Mouse (Mus musculus) CD8-positive naive resting alpha-beta T cell, adult 2 months (primary cell): Measurements from ENCODE around the gene Fam131a.
"Not testable (repeated sequence)": the region's sequence is repeated elsewhere in the genome, so short reads cannot be mapped to it uniquely, and the experiment has no call there.

Source experiments
- DNase-seq, 2 experiments: peaks; one replicate each; pipeline ENCODE4 v3.0.0; 2022; ENCODE audit warnings: low read depth in 2 of 2, low spot score in 2 of 2

Fam131a gene

DNA sequence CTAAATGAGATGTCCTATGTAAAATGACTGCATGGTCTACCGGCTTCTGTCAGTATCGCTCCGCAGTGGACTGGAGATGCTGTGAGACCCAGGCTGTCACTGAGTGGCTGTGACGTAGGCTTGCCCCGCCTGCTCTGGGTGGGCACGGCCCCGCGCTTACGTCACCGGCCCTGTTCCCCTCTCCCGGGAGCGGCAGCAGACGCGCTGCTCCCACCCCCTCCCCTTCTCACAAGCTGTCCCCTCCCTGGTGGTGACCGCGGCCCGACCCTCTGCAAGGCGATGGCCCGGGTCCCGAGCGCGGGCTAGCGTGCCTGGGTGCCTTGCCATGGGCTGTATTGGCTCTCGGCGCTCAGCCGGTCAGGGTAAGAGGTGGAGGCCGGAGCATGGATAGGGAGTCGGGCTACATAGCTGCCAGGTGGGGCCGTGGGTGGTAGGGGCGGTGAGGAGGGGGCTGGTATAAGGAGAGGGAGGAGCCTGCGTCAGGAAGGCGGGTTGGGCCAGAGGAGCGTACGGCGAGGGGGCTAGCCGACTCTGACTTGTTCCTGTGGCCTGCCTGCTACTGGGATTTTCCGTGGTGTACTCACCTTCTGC, at the start of gene Fam131a:
Fam131a (plus strand) TSS at position 131 of the 591 bp plus-strand sequence.
- peak; percentile 37 to 58 for DNase-seq

DNA sequence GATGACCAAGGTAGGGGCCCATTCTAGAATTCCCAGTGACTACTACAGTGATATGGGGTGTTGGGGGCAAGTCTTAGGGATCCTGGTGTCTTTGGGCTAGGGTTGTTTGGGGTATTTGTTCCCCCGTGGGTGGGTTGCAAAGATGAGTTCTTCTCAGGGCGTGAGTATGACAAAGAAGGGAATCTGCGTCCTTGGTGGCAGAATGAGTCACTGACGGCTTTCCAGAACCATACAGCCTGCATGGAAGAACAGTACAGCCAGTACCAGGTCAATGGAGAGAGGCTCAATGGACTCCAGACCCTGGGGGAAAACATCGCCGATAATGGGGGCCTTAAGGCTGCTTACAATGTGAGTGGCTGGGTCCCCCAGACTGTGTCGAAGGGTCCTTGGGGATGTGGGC, 49.1 kb upstream of the Fam131a start:
- DNase-seq, result no peak

GRCm38 (mm10) chr16:20651076-20651946, 41.7 kb upstream of the Fam131a start, which contains the start of gene Psmd2:
Psmd2 (plus strand) TSS chr16:20651652.
- peak; percentile 86 to 90 for DNase-seq

GRCm38 (mm10) chr16:20651947-20652310, 41.1 kb upstream of the Fam131a start:
- DNase-seq, result no peak

DNA sequence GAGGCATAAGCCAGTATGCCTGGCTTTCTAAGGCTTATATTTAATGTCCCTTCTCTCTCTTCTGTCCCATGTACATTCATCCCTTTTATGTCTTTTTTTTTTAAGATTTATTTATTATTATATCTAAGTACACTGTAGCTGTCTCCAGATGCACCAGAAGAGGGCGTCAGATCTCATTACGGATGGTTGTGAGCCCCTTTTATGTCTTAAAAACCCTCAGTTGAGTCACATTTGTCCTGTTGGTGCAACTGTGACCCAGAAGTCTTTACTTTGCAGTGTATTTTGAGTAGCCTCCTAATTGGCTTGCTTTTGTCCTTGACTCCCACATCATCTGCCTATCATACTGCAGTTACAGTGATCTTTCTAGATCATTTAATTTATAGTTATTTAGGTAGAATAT, 39.7 kb upstream of the Fam131a start:
- DNase-seq, result no peak

- no peak for DNase-seq
These were observed 35.4 kb upstream of the Fam131a start for GRCm38 (mm10) chr16:20657661-20658060.

DNA sequence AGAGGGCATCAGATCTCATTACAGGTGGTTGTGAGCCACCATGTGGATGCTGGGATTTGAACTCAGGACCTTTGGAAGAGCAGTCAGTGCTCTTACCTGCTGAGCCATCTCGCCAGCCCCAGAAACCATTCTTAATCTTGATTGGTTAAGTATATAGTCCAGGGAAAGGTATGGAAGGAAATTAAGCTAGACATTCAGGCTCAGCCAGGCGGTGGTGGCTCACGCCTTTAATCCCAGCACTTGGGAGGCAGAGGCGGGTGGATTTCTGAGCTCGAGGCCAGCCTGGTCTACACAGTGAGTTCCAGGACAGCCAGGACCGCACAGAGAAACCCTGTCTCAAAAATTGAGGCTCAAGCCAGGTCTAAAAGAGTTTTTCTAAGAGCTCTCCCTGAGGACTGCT, 25.0 kb upstream of the Fam131a start, which contains the start of gene Eif4g1:
Eif4g1 (plus strand) TSS at position 301 of the 400 bp plus-strand sequence.
- not testable (repeated sequence) for DNase-seq

DNA sequence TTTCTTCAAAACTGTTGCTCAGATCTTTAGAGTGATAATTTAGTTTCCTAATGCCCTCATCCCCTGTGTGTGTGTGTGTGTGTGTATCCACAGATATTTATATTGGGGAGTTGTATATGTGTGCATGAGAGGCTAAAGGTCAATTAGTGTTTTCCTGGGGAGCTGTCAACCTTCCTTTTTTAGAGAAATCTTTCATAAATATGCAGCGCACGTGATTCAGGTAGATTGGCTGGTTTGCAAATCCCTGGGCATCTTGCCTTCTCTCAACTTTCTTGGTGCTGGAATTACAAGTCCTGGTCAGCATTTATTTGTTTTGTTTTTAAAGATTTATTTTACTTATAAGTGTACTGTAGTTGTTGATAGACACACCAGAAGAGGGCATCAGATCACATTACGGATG, 22.8 kb upstream of the Fam131a start:
- DNase-seq, result no peak

DNA sequence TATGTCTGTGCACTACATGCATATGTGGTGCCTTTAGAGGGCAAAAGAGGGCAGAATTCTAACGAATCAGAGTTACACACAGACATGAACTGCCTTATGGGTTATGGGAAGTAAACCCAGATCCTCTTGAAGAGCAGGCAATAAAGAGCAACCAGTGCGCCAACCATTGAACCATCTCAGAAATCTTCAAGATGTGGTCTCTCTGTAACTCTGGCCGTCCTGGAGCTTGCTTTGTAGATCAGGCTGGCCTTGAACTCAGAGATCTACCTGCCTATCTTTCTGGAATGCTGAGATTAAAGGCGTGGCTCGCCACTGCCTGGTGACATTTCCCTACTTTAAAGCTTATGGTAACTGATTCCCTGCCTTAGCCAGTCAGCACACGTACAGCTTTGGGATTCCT, 21.2 kb upstream of the Fam131a start:
- no peak for DNase-seq

GRCm38 (mm10) chr16:20672500-20672902, 20.5 kb upstream of the Fam131a start:
- DNase-seq, result peak; percentile 91 to 92

GRCm38 (mm10) chr16:20672965-20673705, 19.9 kb upstream of the Fam131a start:
- peak; percentile 22 to 42 for DNase-seq

DNA sequence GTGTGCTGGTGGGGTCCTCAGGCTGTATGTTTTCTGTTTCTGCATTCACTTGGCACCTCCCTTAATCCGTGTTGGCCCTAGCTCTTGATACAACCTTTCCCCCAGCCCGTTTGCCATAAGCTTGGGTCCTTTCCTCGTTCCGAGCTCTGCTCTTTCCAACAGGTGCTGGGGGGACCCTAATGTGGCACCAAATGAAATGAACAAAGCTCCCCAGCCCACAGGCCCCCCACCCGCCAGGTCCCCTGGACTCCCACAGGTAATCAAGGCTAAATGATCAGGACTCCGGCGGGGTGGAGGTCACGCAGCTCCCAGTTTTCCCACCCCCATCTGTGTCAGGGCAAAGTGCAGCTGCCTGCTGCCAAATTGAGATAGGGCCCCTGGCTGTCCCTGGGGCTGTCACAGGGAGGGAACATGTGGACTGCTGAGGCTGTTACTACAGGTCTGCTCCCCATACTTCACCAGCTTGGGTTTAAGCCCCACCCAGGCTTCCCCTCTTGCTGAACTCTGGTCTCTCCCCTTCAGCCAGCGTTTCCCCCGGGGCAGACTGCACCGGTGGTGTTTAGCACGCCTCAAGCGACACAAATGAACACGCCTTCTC, 19.2 kb upstream of the Fam131a start:
- DNase-seq, result peak in 1 of 2 experiments; percentile 19

- no peak for DNase-seq
These were observed 17.8 kb upstream of the Fam131a start for GRCm38 (mm10) chr16:20675213-20675612.

GRCm38 (mm10) chr16:20676702-20677101, 16.3 kb upstream of the Fam131a start:
- no peak for DNase-seq

DNA sequence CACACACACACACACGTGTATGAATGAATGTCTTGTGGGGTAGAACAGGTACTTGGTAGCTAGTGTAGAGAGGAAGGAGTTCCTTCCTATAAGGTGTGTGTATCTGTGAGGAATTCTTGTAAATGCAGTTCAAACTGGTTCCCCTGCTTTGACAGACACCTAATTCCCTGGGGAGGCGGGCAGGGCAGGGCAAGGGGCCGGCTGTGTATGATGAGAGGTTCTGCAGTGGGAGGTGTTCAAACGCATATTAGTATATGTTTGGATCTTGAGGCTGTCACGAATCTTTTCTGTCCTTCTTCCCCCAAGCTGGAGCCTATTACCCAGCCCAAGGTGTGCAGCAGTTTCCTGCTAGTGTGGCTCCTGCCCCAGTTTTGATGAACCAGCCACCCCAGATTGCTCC, 15.7 kb upstream of the Fam131a start:
- DNase-seq, result no peak

GRCm38 (mm10) chr16:20677974-20678675, 14.9 kb upstream of the Fam131a start:
- DNase-seq, result no peak

DNA sequence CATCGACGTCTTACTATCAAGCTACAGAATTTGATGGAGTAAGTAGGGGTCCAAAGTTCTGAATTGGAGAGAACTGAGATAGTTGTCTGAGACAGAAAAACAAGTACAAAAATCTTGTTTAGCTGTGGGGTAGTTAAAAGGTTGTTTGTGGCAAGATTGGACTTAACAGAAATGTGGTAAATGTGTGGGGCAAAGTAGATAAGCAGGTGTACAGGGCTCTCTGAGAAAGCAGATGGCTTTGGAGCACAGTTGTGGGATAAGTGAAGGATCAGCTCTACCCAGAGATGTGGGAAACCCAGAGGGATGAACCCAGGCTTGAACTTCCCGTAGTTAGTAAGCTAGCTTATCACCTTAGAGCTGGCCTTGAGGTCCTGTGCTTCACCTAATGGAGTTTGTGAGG, 2.3 kb upstream of the Fam131a start:
- DNase-seq, result no peak

DNA sequence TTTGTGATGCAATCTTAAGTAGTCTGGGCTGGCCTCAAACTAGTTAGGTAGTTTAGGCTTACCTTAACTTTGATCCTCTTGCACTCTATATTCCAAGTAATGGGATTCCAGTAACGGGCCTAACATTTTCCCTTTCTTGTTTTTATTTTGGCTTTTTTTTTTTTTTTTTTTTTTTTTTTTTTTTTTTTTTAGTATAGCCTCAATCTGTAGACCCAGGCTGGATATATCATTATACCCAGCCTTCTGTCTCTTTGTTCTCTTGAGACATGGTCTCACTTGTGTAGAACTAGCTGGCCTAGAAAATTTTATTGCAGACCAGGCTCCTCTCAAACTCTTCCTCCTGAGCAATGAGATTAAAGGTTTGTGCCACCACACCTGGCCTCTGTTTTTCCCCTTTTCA, 1.4 kb upstream of the Fam131a start:
- DNase-seq, result no peak

DNA sequence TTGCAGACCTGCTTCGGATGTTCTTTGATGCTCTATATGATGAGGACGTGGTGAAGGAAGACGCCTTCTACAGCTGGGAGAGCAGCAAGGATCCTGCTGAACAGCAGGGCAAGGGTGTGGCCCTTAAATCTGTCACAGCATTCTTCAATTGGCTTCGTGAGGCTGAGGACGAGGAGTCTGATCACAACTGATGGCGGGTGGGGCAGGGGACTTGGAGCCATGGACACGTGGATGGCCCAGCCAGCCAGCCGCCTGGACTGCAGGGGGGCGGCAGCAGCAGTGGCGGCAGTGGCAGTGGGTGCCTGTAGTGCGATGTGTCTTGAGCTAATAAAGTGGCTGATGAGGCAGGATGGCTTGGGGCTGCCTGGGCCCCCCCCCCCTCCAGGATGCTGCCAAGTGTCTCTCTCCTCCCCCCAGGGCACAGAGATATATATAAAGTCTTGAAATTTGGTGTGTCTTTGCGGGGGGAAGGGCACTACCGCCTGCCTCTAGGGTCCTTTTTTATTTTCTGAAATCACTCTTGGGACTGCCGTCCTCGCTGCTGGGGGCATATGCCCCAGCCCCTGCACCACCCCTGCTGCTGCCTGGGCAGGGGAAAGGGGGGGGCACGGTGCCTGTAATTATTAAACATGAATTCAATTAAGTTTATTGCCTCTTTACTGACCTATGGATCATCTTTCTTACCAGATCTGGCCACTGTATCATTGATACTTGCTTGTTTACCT, 638 bp upstream of the Fam131a start:
- DNase-seq, result no peak

- no peak for DNase-seq
These were observed 1.7 kb downstream of the Fam131a start for GRCm38 (mm10) chr16:20694781-20695180.
